Mouse (Mus musculus) gastrocnemius, adult 2 months (tissue): ENCODE measurements around the gene Top2a. TPM values are rescaled to one million over a fixed set of nuclear protein-coding genes. Genes with fewer than 3 reads are reported as not detected.

ENCODE experiments used
- DNase-seq: peaks from one replicate; pipeline ENCODE4 v3.0.0; 2022
- H3K27ac ChIP-seq: fragments of 200-600 bp; 2 replicates; pipeline ENCODE4 v1.8.1; 2022; ENCODE audit warnings: mild to moderate bottlenecking
- H3K4me3 ChIP-seq: fragments of 200-600 bp; 2 replicates; pipeline ENCODE4 v1.8.1; 2022; ENCODE audit warnings: mild to moderate bottlenecking, moderate library complexity
- CTCF ChIP-seq: fragments of 200-600 bp; IDR thresholded peaks from 2 replicates; pipeline ENCODE4 v1.8.1; 2022; ENCODE audit warnings: antibody characterized with exemption, mild to moderate bottlenecking, moderate library complexity
- intact Hi-C: fragments of 180-260 bp; cut with DNase I; formaldehyde crosslinking; loops from one replicate; pipeline ENCODE4 v1.15.1; 2025
- total RNA-seq, 2 experiments: library from RNA; stranded (reverse); gene quantifications; 2 replicates each; pipeline ENCODE4 v1.2.3; 2021

The Top2a gene
- total RNA-seq, 2 experiments from 2014 or later, result 0.11 to 0.18 TPM

DNA sequence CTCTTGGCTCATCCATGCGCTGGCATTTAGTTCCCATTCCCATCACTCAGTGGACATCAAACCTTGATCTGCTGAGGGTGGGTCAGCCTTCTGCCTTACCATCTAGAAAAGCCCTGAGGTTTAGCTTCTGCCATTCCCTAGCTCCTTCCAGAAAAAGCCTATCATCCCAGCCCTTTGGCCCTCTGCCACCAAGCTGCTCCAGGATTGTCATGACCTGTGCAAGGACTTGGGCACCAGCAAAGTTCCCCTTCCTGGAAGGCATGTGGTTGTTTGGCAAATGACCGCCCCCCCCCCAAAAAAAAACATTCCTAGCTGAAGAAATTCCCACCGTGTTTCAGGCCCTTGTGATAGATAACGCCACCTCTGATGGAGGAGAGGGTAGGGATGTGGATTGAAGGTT is 31.2 kb upstream of the Top2a start:
- peak; percentile 46 for DNase-seq
- Histone ChIP-seq H3K27ac (peak overlapping the region; percentile 63; the same call in 1 of the 2 replicates), H3K4me3 (no peak overlapping the region)
- intact Hi-C loops, result no loop called here
- no peak for TF ChIP-seq CTCF

- intact Hi-C loops, result no loop called here
- H3K27ac ChIP-seq, result peak overlapping the region; percentile 90
- DNase-seq, result peak; percentile 67
- peak overlapping the region; percentile 3; the same call in 1 of the 2 replicates for H3K4me3 ChIP-seq
- TF ChIP-seq CTCF, result no peak
Measured at GRCm38 (mm10) chr11:99047643-99048042, 23.7 kb upstream of the Top2a start.

DNA sequence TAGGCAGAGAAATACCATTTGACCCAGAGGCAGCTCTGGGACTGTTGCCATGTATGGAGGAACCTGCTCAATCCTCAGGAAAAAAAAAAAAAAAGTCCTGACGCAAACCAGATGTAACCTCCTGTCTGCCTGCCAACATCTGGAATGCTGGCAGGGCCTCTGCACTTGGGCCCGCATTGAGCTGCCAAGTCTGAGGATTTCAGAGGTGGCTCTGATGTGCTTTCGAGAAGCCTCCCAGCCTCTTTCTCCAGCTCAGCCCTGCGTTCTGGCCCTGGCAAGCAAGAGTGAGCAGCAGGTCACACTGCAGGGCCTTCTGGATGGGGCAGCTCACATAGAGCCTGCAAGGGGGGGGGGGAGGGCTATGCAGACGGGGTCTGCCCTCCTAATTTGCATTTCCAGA is 23.1 kb upstream of the Top2a start:
- peak overlapping the region; percentile 1 for H3K4me3 ChIP-seq
- TF ChIP-seq CTCF, result no peak
- intact Hi-C loops, result no loop called here
- DNase-seq, result peak; percentile 89
- peak overlapping the region; percentile 90 for H3K27ac ChIP-seq

DNA sequence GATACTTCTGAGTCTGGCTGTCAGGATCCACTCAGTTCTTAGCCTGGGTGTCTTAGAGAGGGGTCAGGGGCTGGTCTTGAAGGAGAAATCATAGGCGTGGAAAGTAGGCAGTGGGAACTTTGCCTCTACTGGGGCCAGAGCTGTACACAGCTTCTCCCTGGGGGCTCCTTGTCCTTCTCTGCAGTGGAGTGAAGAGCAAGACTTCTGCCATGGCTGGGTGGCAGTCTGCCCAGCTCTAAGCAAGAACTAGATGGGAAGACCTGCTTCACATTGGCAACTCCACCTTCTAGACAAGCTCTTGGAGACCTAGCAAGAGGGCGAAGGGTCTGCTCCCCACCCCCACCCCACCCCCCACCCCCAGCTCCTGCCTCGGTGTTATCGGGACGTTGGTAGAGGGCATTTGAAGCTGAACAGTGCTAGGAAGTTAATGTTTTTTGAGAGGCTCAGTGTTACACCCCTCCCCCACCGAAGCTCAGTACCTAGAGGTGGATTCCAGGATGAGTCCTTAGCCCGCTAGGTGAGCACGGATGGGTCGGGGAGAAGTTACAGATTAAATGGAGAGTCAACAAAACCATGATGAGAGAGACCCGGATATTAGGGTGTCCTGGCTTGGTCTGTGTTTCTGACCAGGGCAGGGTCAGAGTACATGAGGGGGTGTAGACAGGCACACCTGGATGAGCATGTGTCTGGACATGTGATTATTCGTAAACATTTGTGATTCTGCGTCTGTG is 21.3 kb upstream of the Top2a start:
- DNase-seq, result peak; percentile 42
- no peak for TF ChIP-seq CTCF
- intact Hi-C loops, result no loop called here
- peak overlapping the region; percentile 90 for H3K27ac ChIP-seq
- H3K4me3 ChIP-seq, result peak overlapping the region; percentile 11; the same call in 1 of the 2 replicates

- DNase-seq, result peak; percentile 44
- no peak for TF ChIP-seq CTCF
- intact Hi-C loops, result no loop called here
- Histone ChIP-seq H3K4me3 (peak overlapping the region; percentile 81), H3K27ac (peak overlapping the region; percentile 90)
Measured at GRCm38 (mm10) chr11:99044306-99044705, 20.3 kb upstream of the Top2a start.

GRCm38 (mm10) chr11:99043632-99044031 is 19.6 kb upstream of the Top2a start:
- no peak for DNase-seq
- peak overlapping the region; percentile 90 for H3K27ac ChIP-seq
- intact Hi-C loops, result no loop called here
- peak; percentile 8; the same call in 1 of the 2 replicates for TF ChIP-seq CTCF
- peak overlapping the region; percentile 81 for H3K4me3 ChIP-seq

- Histone ChIP-seq H3K4me3 (peak overlapping the region; percentile 81), H3K27ac (peak overlapping the region; percentile 90)
- intact Hi-C loops, result no loop called here
- TF ChIP-seq CTCF, result no peak
- peak; percentile 65 for DNase-seq
Measured at GRCm38 (mm10) chr11:99042834-99043431, 18.9 kb upstream of the Top2a start.

GRCm38 (mm10) chr11:99041841-99042780 is 18.1 kb upstream of the Top2a start:
- no peak for TF ChIP-seq CTCF
- no peak for DNase-seq

GRCm38 (mm10) chr11:99041051-99041729 is 17.2 kb upstream of the Top2a start, which contains the start of gene Igfbp4:
Gene Igfbp4, plus strand, starts transcription at chr11:99041244.
- TF ChIP-seq CTCF, result peak; percentile 26
- peak within 1 kb of the TSS; percentile 90 for H3K27ac ChIP-seq
- peak within 1 kb of the TSS; percentile 81 for H3K4me3 ChIP-seq
- peak; percentile 84 for DNase-seq
- intact Hi-C loops, result no loop called here

More at GRCm38 (mm10) chr11:99041841-99042780, 18.1 kb upstream of the Top2a start:
- Histone ChIP-seq H3K27ac (peak overlapping the region; percentile 90), H3K4me3 (peak overlapping the region; percentile 81)
- intact Hi-C loops, result no loop called here

GRCm38 (mm10) chr11:99040346-99040974 is 16.5 kb upstream of the Top2a start:
- Histone ChIP-seq H3K4me3 (peak overlapping the region; percentile 81), H3K27ac (peak overlapping the region; percentile 90)
- peak; percentile 58 for TF ChIP-seq CTCF
- intact Hi-C loops, result loop anchor here (1.0 kb wide), 1 partner anchor 84 kb away; no protein-coding TSS in a partner anchor
- DNase-seq, result no peak

- H3K4me3 ChIP-seq, result peak overlapping the region; percentile 81
- intact Hi-C loops, result loop anchor here (1.0 to 10.0 kb wide), 5 partner anchors 27 to 115 kb away; partner anchors contain the start of genes Gjd3 and Rara
- H3K27ac ChIP-seq, result peak overlapping the region; percentile 90
- peak; percentile 84 for DNase-seq
- TF ChIP-seq CTCF, result peak; percentile 85
Measured at GRCm38 (mm10) chr11:99039782-99040181, 15.8 kb upstream of the Top2a start.
